Mouse (Mus musculus) ES-E14 (cell line): Measurements from ENCODE around the gene Mrpl23.

Experiments
- CHD2 ChIP-seq: IDR thresholded peaks from 2 replicates; pipeline ENCODE4 v1.6.1; 2014; ENCODE audit warnings: mild to moderate bottlenecking, low read depth, low read length, inconsistent platforms
- HCFC1 ChIP-seq: IDR thresholded peaks from 2 replicates; pipeline ENCODE4 v1.6.1; 2012; ENCODE audit warnings: low read length, inconsistent platforms, borderline replicate concordance; ENCODE audit not compliant: insufficient read depth
- ZC3H11A ChIP-seq: IDR thresholded peaks from 2 replicates; pipeline ENCODE4 v1.6.1; 2012; ENCODE audit warnings: low read depth, mild to moderate bottlenecking, inconsistent platforms, low read length, borderline replicate concordance

- TF ChIP-seq CHD2: no peak
- no peak for TF ChIP-seq HCFC1
- TF ChIP-seq ZC3H11A: no peak
Measured at GRCm38 (mm10) chr7:142574155-142574660, 41.7 kb downstream of the Mrpl23 start.
